Mouse (Mus musculus) myocyte (in vitro differentiated cells): ENCODE results near the gene Slc46a2. TPM values are rescaled to one million over a fixed set of nuclear protein-coding genes. Genes with fewer than 3 reads are reported as not detected.

ENCODE experiments used
- H3K27me3 ChIP-seq: one replicate; pipeline ENCODE4 v1.6.1; 2011; ENCODE audit not compliant: control insufficient read depth, insufficient read depth, insufficient read length
- H3K36me3 ChIP-seq: one replicate; pipeline ENCODE4 v1.6.1; 2011; ENCODE audit not compliant: control insufficient read depth, insufficient read depth
- H3K4me2 ChIP-seq: one replicate; pipeline ENCODE4 v1.6.1; 2011; ENCODE audit warnings: low read depth, control low read depth
- H3K4me3 ChIP-seq: one replicate; pipeline ENCODE4 v1.5.1; 2011; ENCODE audit warnings: mild to moderate bottlenecking, control low read depth, moderate library complexity
- H3K79me2 ChIP-seq: one replicate; pipeline ENCODE4 v1.6.1; 2011; ENCODE audit not compliant: control insufficient read depth, insufficient read depth
- H3ac ChIP-seq: one replicate; pipeline ENCODE4 v1.6.1; 2011; ENCODE audit not compliant: control insufficient read depth, insufficient read length
- CEBPB ChIP-seq: IDR thresholded peaks from 2 replicates; pipeline ENCODE4 v1.6.1; 2011; ENCODE audit warnings: mild to moderate bottlenecking, moderate library complexity; ENCODE audit not compliant: poor library complexity, insufficient read depth, severe bottlenecking
- E2F4 ChIP-seq: IDR thresholded peaks from one replicate; pipeline ENCODE4 v1.6.1; 2011; ENCODE audit warnings: mild to moderate bottlenecking, control low read depth, moderate library complexity; ENCODE audit not compliant: insufficient read depth
- MAX ChIP-seq: IDR thresholded peaks from one replicate; pipeline ENCODE4 v1.6.1; 2011; ENCODE audit warnings: low read depth, mild to moderate bottlenecking, control low read depth
- MYOD1 ChIP-seq, 3 experiments: IDR thresholded peaks; one replicate each; pipeline ENCODE4 v1.6.1; 2011; ENCODE audit warnings: control low read depth in 2 of 3, low read depth in 2 of 3, mild to moderate bottlenecking in 2 of 3, moderate library complexity in 1 of 3; ENCODE audit not compliant: insufficient read length in 2 of 3, control insufficient read depth in 1 of 3
- MYOG ChIP-seq, 3 experiments: IDR thresholded peaks; one replicate each; pipeline ENCODE4 v1.6.1; 2011; ENCODE audit warnings: control low read depth in 2 of 3, low read depth in 2 of 3, mild to moderate bottlenecking in 2 of 3; ENCODE audit not compliant: insufficient read length in 2 of 3, control insufficient read depth in 1 of 3, insufficient read depth in 1 of 3
- POLR2A ChIP-seq: IDR thresholded peaks from one replicate; pipeline ENCODE4 v1.6.1; 2011; ENCODE audit warnings: low read depth, mild to moderate bottlenecking, control low read depth, moderate library complexity; ENCODE audit not compliant: insufficient read length
- POLR2AphosphoS2 ChIP-seq: IDR thresholded peaks from one replicate; pipeline ENCODE4 v1.6.1; 2011; ENCODE audit warnings: low read depth, control low read depth; ENCODE audit not compliant: insufficient read length
- REST ChIP-seq: IDR thresholded peaks from one replicate; pipeline ENCODE4 v1.6.1; 2011; ENCODE audit warnings: mild to moderate bottlenecking, control low read depth, moderate library complexity; ENCODE audit not compliant: insufficient read depth, insufficient read length
- SRF ChIP-seq: IDR thresholded peaks from one replicate; pipeline ENCODE4 v1.6.1; 2011; ENCODE audit warnings: low read depth; ENCODE audit not compliant: control insufficient read depth, insufficient read length
- TCF12 ChIP-seq: IDR thresholded peaks from one replicate; pipeline ENCODE4 v1.6.1; 2011; ENCODE audit warnings: mild to moderate bottlenecking, control low read depth; ENCODE audit not compliant: poor library complexity, insufficient read depth, severe bottlenecking
- TCF3 ChIP-seq: IDR thresholded peaks from one replicate; pipeline ENCODE4 v1.6.1; 2011; ENCODE audit warnings: low read depth, control low read depth; ENCODE audit not compliant: insufficient read length
- USF1 ChIP-seq: IDR thresholded peaks from one replicate; pipeline ENCODE4 v1.6.1; 2011; ENCODE audit warnings: low read depth, mild to moderate bottlenecking, control low read depth, moderate library complexity
- polyA plus RNA-seq: library from polyadenylated mRNA; unstranded; fragments of >200 nt; fragmentation: generic; extraction: Trizol; gene quantifications from one replicate; pipeline ENCODE4 v1.2.1, GENCODE M21; 2012; ENCODE audit warnings: missing spikeins

Gene Slc46a2
- polyA plus RNA-seq, 1 experiment = not detected

- Histone ChIP-seq H3K79me2 (no peaks in the 10 kb centered on the region), H3K36me3 (no peaks in the 10 kb centered on the region), H3ac (no peak overlapping the region), H3K4me2 (no peak overlapping the region), H3K27me3 (no peaks in the 10 kb centered on the region), H3K4me3 (no peak overlapping the region)
- no peak for TF ChIP-seq SRF
- no peak for TF ChIP-seq POLR2AphosphoS2
- TF ChIP-seq REST = no peak
- no peak for TF ChIP-seq E2F4
- no peak for TF ChIP-seq POLR2A
- TF ChIP-seq TCF12 = no peak
- TF ChIP-seq USF1 = no peak
- TF ChIP-seq MYOG (IDR thresholded peaks at IDR 0.05; ENCODE audit: control insufficient read depth in 1 of 3, insufficient read depth in 1 of 3, insufficient read length in 2 of 3, low read depth in 2 of 3) = no peak
- TF ChIP-seq MYOD1 (IDR thresholded peaks at IDR 0.05; ENCODE audit: control insufficient read depth in 1 of 3, insufficient read length in 2 of 3, low read depth in 2 of 3) = no peak
- TF ChIP-seq TCF3 = no peak
- no peak for TF ChIP-seq CEBPB
Measured at GRCm38 (mm10) chr4:59908785-59909184, 6.1 kb downstream of the Slc46a2 start.

- TF ChIP-seq MYOG (IDR thresholded peaks at IDR 0.05; ENCODE audit: control insufficient read depth in 1 of 3, insufficient read depth in 1 of 3, insufficient read length in 2 of 3, low read depth in 2 of 3) (peak in 2 of 3 experiments; percentile 14 to 42), USF1 (no peak), SRF (peak; percentile 56), TCF3 (no peak), MYOD1 (IDR thresholded peaks at IDR 0.05; ENCODE audit: control insufficient read depth in 1 of 3, insufficient read length in 2 of 3, low read depth in 2 of 3) (no peak)
- Histone ChIP-seq H3K4me3 (no peak overlapping the region), H3K27me3 (no peaks in the 10 kb centered on the region), H3K36me3 (no peaks in the 10 kb centered on the region), H3K4me2 (no peak overlapping the region), H3K79me2 (no peaks in the 10 kb centered on the region), H3ac (no peak overlapping the region)
Measured at GRCm38 (mm10) chr4:59907657-59908230, 7.1 kb downstream of the Slc46a2 start.

GRCm38 (mm10) chr4:59907092-59907491 lies 7.8 kb downstream of the Slc46a2 start:
- no peak for TF ChIP-seq SRF
- no peak for TF ChIP-seq TCF12
- no peak for TF ChIP-seq CEBPB
- no peak for TF ChIP-seq MYOD1 (IDR thresholded peaks at IDR 0.05; ENCODE audit: control insufficient read depth in 1 of 3, insufficient read length in 2 of 3, low read depth in 2 of 3)
- TF ChIP-seq MAX = no peak
- TF ChIP-seq USF1 = no peak
- no peak for TF ChIP-seq REST
- no peak for TF ChIP-seq TCF3
- H3K4me3 ChIP-seq = no peak overlapping the region
- no peak overlapping the region for H3K4me2 ChIP-seq
- H3K27me3 ChIP-seq = no peaks in the 10 kb centered on the region
- no peaks in the 10 kb centered on the region for H3K36me3 ChIP-seq
- H3ac ChIP-seq = no peak overlapping the region
- no peaks in the 10 kb centered on the region for H3K79me2 ChIP-seq

GRCm38 (mm10) chr4:59902547-59902946 lies 12.3 kb downstream of the Slc46a2 start:
- Histone ChIP-seq H3K4me3 (no peak overlapping the region), H3K36me3 (no peaks in the 10 kb centered on the region), H3K27me3 (no peaks in the 10 kb centered on the region), H3K4me2 (no peak overlapping the region), H3ac (no peak overlapping the region), H3K79me2 (no peaks in the 10 kb centered on the region)
- no peak for TF ChIP-seq POLR2A
- TF ChIP-seq E2F4 = no peak
- TF ChIP-seq TCF3 = no peak
- TF ChIP-seq MYOD1 (IDR thresholded peaks at IDR 0.05; ENCODE audit: control insufficient read depth in 1 of 3, insufficient read length in 2 of 3, low read depth in 2 of 3) = no peak
- TF ChIP-seq USF1 = no peak
- TF ChIP-seq TCF12 = no peak
- no peak for TF ChIP-seq CEBPB
- TF ChIP-seq REST = no peak
- TF ChIP-seq SRF = no peak
- TF ChIP-seq MAX = no peak
- TF ChIP-seq POLR2AphosphoS2 = no peak
- TF ChIP-seq MYOG (IDR thresholded peaks at IDR 0.05; ENCODE audit: control insufficient read depth in 1 of 3, insufficient read depth in 1 of 3, insufficient read length in 2 of 3, low read depth in 2 of 3) = no peak

GRCm38 (mm10) chr4:59901810-59902209 lies 13.0 kb downstream of the Slc46a2 start:
- Histone ChIP-seq H3K36me3 (no peaks in the 10 kb centered on the region), H3K4me3 (no peak overlapping the region), H3K4me2 (no peak overlapping the region), H3ac (no peak overlapping the region), H3K27me3 (no peaks in the 10 kb centered on the region), H3K79me2 (no peaks in the 10 kb centered on the region)
- TF ChIP-seq TCF3 (no peak), USF1 (no peak), MYOG (IDR thresholded peaks at IDR 0.05; ENCODE audit: control insufficient read depth in 1 of 3, insufficient read depth in 1 of 3, insufficient read length in 2 of 3, low read depth in 2 of 3) (no peak), SRF (no peak), MYOD1 (IDR thresholded peaks at IDR 0.05; ENCODE audit: control insufficient read depth in 1 of 3, insufficient read length in 2 of 3, low read depth in 2 of 3) (no peak), E2F4 (no peak), REST (no peak), POLR2A (no peak), TCF12 (no peak), MAX (no peak), CEBPB (no peak), POLR2AphosphoS2 (no peak)
